Mouse (Mus musculus): Measurements from ENCODE around the gene Gpd1l.

DNA sequence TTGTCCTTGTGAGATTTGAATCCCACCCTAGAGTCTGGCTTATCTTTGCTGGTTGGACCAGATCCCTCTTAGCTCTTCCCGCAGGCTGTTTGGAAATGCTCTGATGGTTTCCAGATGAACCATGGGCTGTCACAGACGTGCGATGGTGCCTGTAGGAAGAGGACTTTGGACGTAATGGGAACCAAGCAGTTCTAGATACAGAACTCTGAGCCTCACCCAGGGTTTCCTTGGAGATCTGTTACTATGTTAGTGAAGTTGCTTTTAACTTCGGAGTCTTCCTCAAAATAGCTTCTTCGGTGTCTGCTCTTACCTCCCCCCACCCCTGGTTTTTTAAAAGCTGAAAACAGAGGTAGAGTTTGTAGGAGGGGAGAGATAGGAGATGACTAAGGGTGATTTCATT lies 46.2 kb upstream of the Gpd1l start:
- TF ChIP-seq POLR2A (IDR thresholded peaks at IDR 0.05; ENCODE audit: insufficient read length, low read depth) (no peak), E2F4 (IDR thresholded peaks at IDR 0.05; ENCODE audit: insufficient read depth) (no peak), USF1 (IDR thresholded peaks at IDR 0.05; ENCODE audit: low read depth) (no peak), MYOD1 (IDR thresholded peaks at IDR 0.05; ENCODE audit: control insufficient read depth in 1 of 3, insufficient read length in 2 of 3, low read depth in 2 of 3) (no peak), CEBPB (IDR thresholded peaks at IDR 0.05; ENCODE audit: insufficient read depth, poor library complexity, severe bottlenecking) (no peak), REST (IDR thresholded peaks at IDR 0.05; ENCODE audit: insufficient read depth, insufficient read length) (no peak), TCF3 (IDR thresholded peaks at IDR 0.05; ENCODE audit: insufficient read length, low read depth) (no peak), MAX (IDR thresholded peaks at IDR 0.05; ENCODE audit: low read depth) (no peak), TCF12 (IDR thresholded peaks at IDR 0.05; ENCODE audit: insufficient read depth, poor library complexity, severe bottlenecking) (no peak), MYOG (IDR thresholded peaks at IDR 0.05; ENCODE audit: control insufficient read depth in 1 of 3, insufficient read depth in 1 of 3, insufficient read length in 2 of 3, low read depth in 2 of 3) (no peak)

Data from myocyte (in vitro differentiated cells).